Mouse (Mus musculus): ENCODE data around the gene Mecom. TPM values are rescaled to one million over a fixed set of nuclear protein-coding genes. Genes with fewer than 3 reads are reported as not detected.

Gene Mecom
- total RNA-seq, 4 experiments from 2014 or later = 3.4 to 6.2 (median 5.2) TPM

DNA sequence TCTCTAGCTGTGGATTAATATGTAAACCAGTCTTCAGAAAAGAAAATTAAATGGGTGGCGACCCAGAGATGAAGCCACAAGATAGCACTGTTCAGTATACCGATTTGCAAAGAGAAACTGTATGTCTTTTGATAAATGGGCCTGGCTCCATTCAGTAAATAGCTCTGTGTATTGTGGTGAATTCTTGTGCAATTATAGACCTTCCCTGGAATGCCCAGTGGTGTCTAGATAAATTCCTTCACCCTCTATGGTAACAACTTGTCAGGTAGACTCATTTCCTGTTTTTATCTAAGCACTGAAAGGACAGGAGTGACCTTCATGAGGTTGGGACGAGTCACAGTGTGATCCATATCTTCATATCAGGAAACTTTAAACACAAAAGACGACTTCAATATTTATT lies 571.2 kb downstream of the Mecom start:
- no peak for DNase-seq (ENCODE audit: low spot score in 2 of 2)

DNA sequence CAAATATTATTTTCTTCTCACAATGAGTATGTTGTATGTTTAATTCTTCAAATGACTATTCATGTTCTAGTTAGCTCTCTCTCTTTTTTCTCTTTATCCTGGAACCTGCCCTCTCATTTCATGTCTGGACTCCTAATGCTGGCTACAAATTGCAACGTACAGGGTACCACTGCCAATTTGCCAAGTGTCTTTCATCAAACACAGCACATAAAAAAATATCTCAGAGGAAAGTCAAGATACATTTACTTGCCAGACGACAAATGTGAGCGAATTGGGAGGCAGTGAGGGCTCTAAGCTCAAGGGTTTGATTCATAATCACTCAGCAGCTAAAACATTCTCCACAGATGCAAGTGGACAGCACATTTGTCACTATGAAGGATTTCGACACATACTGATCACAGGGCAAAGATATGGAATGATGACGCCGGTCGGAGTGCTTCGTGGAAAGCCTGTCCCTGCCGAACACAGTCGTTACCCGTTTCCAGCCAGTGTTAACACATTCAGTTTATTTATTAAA lies 579.3 kb downstream of the Mecom start:
- no peak for DNase-seq (ENCODE audit: low spot score in 2 of 2)

DNA sequence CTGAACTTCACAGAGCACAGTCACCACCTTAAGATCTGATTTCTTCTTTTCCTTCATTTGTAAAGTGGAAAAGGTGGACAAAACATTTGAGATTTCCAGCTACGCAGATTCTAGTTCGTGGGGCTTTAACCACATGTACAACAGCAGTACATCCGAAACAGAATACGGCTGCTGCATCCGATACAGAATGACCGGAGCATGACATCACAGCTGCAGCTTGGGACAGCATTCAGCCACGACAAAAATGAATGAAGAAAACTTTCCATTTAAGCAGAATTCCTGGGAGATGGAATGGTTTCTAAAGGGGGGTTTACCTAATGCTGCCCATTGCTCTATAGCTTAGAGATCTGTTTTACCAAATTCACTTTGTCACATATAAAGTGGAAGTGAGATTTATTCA lies 583.9 kb downstream of the Mecom start:
- DNase-seq (ENCODE audit: low spot score in 2 of 2) = no peak

DNA sequence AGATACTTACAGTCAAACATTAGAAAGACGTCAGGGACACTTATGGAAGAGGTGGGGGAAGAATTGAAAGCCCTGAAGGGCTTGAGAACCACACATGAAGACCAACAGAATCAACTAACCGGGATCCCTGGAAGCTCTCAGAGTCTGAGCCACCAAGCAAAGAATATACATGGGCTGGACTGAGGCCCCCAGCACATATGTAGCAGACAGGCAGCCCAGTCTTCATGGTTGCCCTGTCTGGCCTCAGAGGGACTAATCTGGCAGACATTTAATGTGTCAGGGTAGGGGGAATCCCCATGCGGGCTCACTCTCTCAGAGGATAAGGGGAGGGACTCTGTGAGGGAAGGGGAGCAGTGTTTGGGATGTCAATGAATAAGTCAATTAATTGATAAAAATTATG lies 584.4 kb downstream of the Mecom start:
- no peak for DNase-seq (ENCODE audit: low spot score in 2 of 2)

DNA sequence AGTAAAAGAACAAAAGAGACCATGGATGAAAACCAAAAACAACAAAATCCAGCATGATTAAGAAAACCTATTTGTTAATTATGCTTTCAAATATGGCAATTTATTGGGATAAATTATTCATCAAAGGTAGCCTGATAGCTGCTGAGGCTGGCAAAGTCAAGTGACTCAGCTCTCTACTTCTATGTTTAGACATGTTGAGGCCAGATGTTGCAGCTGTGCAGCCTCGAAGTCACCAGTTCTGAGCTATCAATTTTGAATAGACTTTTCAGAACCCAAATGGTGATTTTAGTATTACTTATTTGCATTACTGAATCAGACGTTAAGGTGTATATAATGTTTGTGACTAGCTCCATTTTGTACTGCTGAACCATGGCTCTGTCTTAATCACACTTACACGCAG lies 588.8 kb downstream of the Mecom start:
- DNase-seq (ENCODE audit: low spot score in 2 of 2) = no peak

DNA sequence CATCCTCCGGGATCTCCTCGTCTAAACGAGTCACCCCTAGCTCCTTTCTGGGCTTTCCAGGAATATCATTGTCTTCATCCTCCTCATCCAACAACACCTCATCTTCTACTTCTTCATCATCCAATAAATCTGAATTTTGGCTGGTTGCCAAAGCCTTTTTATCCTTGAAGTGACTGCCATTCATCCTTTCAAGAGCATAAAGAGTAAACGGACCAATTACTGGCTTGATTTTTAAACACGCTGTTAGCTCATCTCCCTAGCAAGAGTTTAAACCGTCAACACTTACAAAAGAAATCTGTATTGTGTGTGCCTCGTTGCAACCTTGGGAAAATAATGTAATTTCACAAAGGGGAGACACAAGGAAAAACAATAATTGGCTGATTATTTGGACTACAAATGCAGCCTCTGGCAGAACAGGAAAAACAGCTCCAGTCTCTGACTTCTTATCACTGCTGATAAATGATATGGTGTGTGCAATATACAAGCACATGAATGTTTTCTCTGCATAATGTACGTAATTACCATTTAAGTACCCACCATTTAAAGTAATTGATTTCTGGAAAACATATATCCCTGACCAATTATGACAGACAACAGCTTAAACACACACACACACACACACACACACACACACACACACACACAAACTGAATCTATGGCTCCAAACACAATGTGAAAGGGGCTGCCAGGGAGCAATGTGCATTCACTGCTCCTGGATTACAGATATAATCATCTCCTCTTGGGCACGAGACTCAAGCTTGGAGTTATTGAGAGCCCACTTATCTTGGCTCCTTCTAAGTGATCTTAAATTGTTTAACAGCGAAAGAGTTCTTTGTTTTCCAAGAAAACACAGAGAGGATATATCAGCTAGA lies 590.2 kb downstream of the Mecom start:
- no peak for DNase-seq (ENCODE audit: low spot score in 2 of 2)

DNA sequence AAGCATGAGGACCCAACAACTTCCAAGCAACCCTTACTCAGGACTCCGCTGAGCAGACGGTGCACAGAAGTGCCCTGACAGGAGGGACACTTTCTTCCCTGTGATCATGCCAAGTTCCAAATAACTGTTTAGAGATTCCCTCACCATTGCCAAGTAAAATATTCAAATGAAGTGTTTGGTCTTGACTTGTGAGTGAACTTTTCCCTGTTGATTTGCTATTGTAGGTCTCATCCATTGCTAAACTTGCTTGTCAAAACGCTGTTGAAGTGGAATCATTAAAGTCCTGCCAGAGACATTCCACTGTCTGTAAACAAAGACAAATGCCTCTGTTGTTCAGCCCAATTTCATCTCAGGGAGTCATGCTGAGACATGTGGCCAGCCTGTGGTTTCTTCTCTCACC lies 594.5 kb downstream of the Mecom start:
- DNase-seq (ENCODE audit: low spot score in 2 of 2) = no peak

DNA sequence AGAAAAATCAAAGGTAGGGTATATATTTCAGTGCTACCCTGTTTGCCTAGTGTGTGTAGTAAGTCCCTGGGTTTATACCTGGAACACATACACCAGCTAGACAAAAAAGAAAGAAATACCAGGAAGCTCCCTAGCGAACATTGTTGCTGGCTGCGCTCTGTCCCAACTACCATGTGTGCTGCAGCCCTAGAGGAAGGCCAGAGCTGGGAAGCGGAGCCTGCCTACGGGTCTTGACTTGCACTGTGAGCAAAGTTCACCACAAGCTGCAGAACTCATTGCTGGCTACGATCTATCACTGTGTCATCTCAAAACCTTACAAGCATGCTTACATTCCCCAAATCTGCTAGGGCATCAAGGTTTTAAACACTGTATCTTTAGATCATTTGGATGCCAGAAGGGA lies 597.0 kb downstream of the Mecom start:
- no peak for DNase-seq (ENCODE audit: low spot score in 2 of 2)

DNA sequence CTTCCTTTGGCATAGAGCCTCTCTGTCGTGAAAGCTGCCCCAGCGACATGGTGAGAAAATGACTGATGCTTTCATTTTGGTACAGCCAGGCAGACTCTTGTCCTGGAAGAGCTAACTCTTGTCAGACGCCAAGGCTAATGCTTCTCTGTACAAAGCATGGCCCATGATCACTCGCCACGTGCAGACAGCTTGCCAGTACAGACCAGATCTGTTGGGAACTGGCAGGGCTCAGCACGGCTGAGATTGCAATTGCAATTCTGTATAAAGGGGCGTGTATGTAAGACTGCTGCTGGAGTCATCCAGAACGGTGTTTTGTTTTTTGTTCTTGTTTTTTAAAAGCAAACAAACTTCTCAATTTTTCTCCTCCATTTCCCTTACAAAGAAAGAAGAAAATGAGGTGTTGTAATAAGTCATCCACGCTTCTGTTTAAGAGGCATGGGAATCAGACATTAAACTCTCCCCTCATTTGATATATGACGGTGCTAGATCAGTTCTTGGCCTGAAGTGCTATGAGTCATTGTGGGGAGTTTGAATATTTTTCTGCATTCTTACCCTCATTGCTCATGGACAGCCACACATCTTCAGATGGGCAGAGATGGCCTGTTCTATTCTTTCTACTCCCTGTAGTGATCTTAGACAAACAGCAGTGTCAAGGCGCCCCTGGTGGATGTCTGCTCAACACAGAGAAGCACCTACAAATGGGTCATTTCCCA lies 644.1 kb downstream of the Mecom start:
- DNase-seq (ENCODE audit: low spot score in 2 of 2) = no peak

Other genes starting within 250 kb of the Mecom start
- gene Actrt3, start 51.9 kb upstream of the Mecom start, total RNA-seq (2022) = 1 to 10 TPM in 2 of 4 experiments, under 1 TPM in 2; 0.95 to 1.9 (median 1.2) TPM
- 10 to 100 TPM; 14.5 to 19.6 (median 17.5) TPM for gene Mynn, start 54.1 kb upstream of the Mecom start, total RNA-seq (2022)
- gene Lrriq4, start 96.5 kb upstream of the Mecom start, total RNA-seq (2022) = not detected
- gene Lrrc34, start 99.9 kb upstream of the Mecom start, total RNA-seq (2022) = under 1 TPM in 3 of 4 experiments, not detected in 1; 0.19 to 0.60 (median 0.23) TPM
- not detected for gene Lrrc31, start 151.8 kb upstream of the Mecom start, total RNA-seq (2022)
- gene Samd7, start 198.3 kb upstream of the Mecom start, total RNA-seq (2022) = under 1 TPM in 1 of 4 experiments, not detected in 3; 0.27 TPM
- 100 to 1,000 TPM; 101 to 107 (median 103) TPM for gene Sec62, start 244.9 kb upstream of the Mecom start, total RNA-seq (2022)